9 mouse cellular contexts compared by ENCODE assay signal in genomic region chr10:70245559-70245945, GRCm38 (mm10). TPM values are rescaled to one million over a fixed set of nuclear protein-coding genes. Genes with fewer than 3 reads are reported as not detected.
DNase-seq lines count a peak whose midpoint lies in the region; ATAC-seq and TF ChIP-seq lines count a peak whose summit lies in the region.
"Had no signal": no experiment of that assay in that cellular context is flagged by ENCODE, and none has a peak within 500 bp of the region (broad histone marks: within the 10 kb centered on the region; RNA-seq: fewer than 3 reads in every experiment).

No protein-coding gene starts in this region.

- H3K27me3 ChIP-seq in heart, embryonic 12.5 days (replicated peaks) = peaks cover 21% of the 10 kb centered on the region; the same call in 1 of the 2 replicates
- H3K27me3 ChIP-seq in embryonic facial prominence, embryonic 15.5 days = peaks cover 32% of the 10 kb centered on the region
- peaks cover 22% of the 10 kb centered on the region for H3K27me3 ChIP-seq in intestine, embryonic 14.5 days (replicated peaks; ENCODE audit: control insufficient read depth, insufficient read depth, low read length)
- peaks cover 26% of the 10 kb centered on the region for H3K27me3 ChIP-seq in myocyte (ENCODE audit: control insufficient read depth, insufficient read depth, insufficient read length)

- H3K4me3 ChIP-seq in heart, embryonic 12.5 days = peak overlapping the region; percentile 71
- H3K4me3 ChIP-seq in embryonic facial prominence, embryonic 15.5 days (replicated peaks) = peak overlapping the region; percentile 58
- peak overlapping the region; percentile 63 for H3K4me3 ChIP-seq in intestine, embryonic 14.5 days (ENCODE audit: low read depth, low read length)
- no peak overlapping the region for H3K4me3 ChIP-seq in myocyte

- no peaks in the 10 kb centered on the region for H3K79me2 ChIP-seq in myocyte (ENCODE audit: control insufficient read depth, insufficient read depth)

- H3K4me2 ChIP-seq in heart, embryonic 12.5 days = peak overlapping the region; percentile 96
- peak overlapping the region; percentile 95 for H3K4me2 ChIP-seq in embryonic facial prominence, embryonic 15.5 days (replicated peaks)
- H3K4me2 ChIP-seq in intestine, embryonic 14.5 days (ENCODE audit: low read length) = peak overlapping the region; percentile 80
- H3K4me2 ChIP-seq in myocyte (ENCODE audit: low read depth) = peak overlapping the region; percentile 58

- peak overlapping the region; percentile 74 for H3K9ac ChIP-seq in heart, embryonic 12.5 days
- peak overlapping the region; percentile 48 for H3K9ac ChIP-seq in embryonic facial prominence, embryonic 15.5 days
- H3K9ac ChIP-seq in intestine, embryonic 14.5 days (ENCODE audit: low read length) = peak overlapping the region; percentile 63

- H3K4me1 ChIP-seq in heart, embryonic 12.5 days (replicated peaks) = peaks cover 13% of the 10 kb centered on the region; the same call in 1 of the 2 replicates
- peaks cover 18% of the 10 kb centered on the region for H3K4me1 ChIP-seq in embryonic facial prominence, embryonic 15.5 days
- H3K4me1 ChIP-seq in intestine, embryonic 14.5 days (replicated peaks; ENCODE audit: control insufficient read depth, insufficient read depth, low read length) = 0 out of 2 replicates have a peak, but pooled peaks cover 10% of the 10 kb centered on the region

- DNase-seq in heart, adult 9 months (ENCODE audit: low spot score in 2 of 2) = no peak
- peak; percentile 52 for DNase-seq in R1 (ENCODE audit: low read depth, low spot score)
- no peak for DNase-seq in intestine, embryonic 14.5 days (ENCODE audit: low spot score)
- no peak for DNase-seq in Muller cell, postnatal 12 days (ENCODE audit: inconsistent ontology term)

- no peak for TF ChIP-seq POLR2A in myocyte (IDR thresholded peaks at IDR 0.05; ENCODE audit: insufficient read length, low read depth)

- H3K36me3 ChIP-seq in heart, embryonic 12.5 days = no peaks in the 10 kb centered on the region
- no peaks in the 10 kb centered on the region for H3K36me3 ChIP-seq in embryonic facial prominence, embryonic 15.5 days
- no peaks in the 10 kb centered on the region for H3K36me3 ChIP-seq in intestine, embryonic 14.5 days (ENCODE audit: control insufficient read depth, insufficient read depth, low read length)
- H3K36me3 ChIP-seq in myocyte (ENCODE audit: control insufficient read depth, insufficient read depth) = no peaks in the 10 kb centered on the region

- 0% methylated on average over 16 of the region's 16 CpGs for WGBS in heart, embryonic 12.5 days
- 2% methylated on average over 16 of the region's 16 CpGs for WGBS in embryonic facial prominence, embryonic 15.5 days
- 1% methylated on average over 16 of the region's 16 CpGs for WGBS in intestine, embryonic 14.5 days

- H3K27ac ChIP-seq in heart, embryonic 12.5 days (ENCODE audit: poor library complexity, severe bottlenecking) = no peak overlapping the region
- no peak overlapping the region for H3K27ac ChIP-seq in embryonic facial prominence, embryonic 15.5 days (replicated peaks)
- no peak overlapping the region for H3K27ac ChIP-seq in intestine, embryonic 14.5 days (ENCODE audit: low read depth)

- H3K9me3 ChIP-seq in heart, embryonic 12.5 days (replicated peaks) = no peaks in the 10 kb centered on the region
- no peaks in the 10 kb centered on the region for H3K9me3 ChIP-seq in embryonic facial prominence, embryonic 15.5 days (replicated peaks)
- no peaks in the 10 kb centered on the region for H3K9me3 ChIP-seq in intestine, embryonic 14.5 days (ENCODE audit: control insufficient read depth, low read length)

- ATAC-seq in heart, embryonic 12.5 days (ENCODE audit: insufficient number of reproducible peaks, low FRiP score) = no peak
- ATAC-seq in embryonic facial prominence, embryonic 15.5 days (ENCODE audit: insufficient number of reproducible peaks, low FRiP score, low TSS enrichment, low read depth) = no peak
- peak; percentile 45 for ATAC-seq in intestine, embryonic 14.5 days (replicated peaks; ENCODE audit: low FRiP score, low TSS enrichment, low read depth)
- no peak for ATAC-seq in megakaryocyte-erythroid progenitor cell, adult 5-6 weeks (replicated peaks; ENCODE audit: low FRiP score, low TSS enrichment, poor library complexity, severe bottlenecking)

- no peak overlapping the region for H3ac ChIP-seq in myocyte (ENCODE audit: control insufficient read depth, insufficient read length)

TF ChIP-seq in myocyte, 11 proteins besides CTCF, POLR2A, EP300 and RAD21:
- no peak for TF ChIP-seq MAX (IDR thresholded peaks at IDR 0.05; ENCODE audit: low read depth)
- no peak for TF ChIP-seq TCF12 (IDR thresholded peaks at IDR 0.05; ENCODE audit: insufficient read depth, poor library complexity, severe bottlenecking)
- no peak for TF ChIP-seq SRF (IDR thresholded peaks at IDR 0.05; ENCODE audit: control insufficient read depth, insufficient read length, low read depth)
- TF ChIP-seq REST (IDR thresholded peaks at IDR 0.05; ENCODE audit: insufficient read depth, insufficient read length) = no peak
- no peak for TF ChIP-seq TCF3 (IDR thresholded peaks at IDR 0.05; ENCODE audit: insufficient read length, low read depth)
- no peak for TF ChIP-seq CEBPB (IDR thresholded peaks at IDR 0.05; ENCODE audit: insufficient read depth, poor library complexity, severe bottlenecking)
- TF ChIP-seq USF1 (IDR thresholded peaks at IDR 0.05; ENCODE audit: low read depth) = no peak
TF ChIP-seq in myocyte: peak in this region for 0.

RNA-seq across cellular contexts. Expression of gene Slc16a9, which starts 0.7 kb away (rescaled TPM):
- polyA plus RNA-seq in heart, embryonic 12.5 days (2016; fragmentation: Nextera tagmentation; extraction: Ambion mirVana) = 0.82 and 0.98 TPM in 2 replicates
- 1.7 and 2.4 TPM in 2 replicates for polyA plus RNA-seq in embryonic facial prominence, embryonic 15.5 days (2015; fragmentation: Nextera tagmentation; extraction: Ambion mirVana)
- 1.6 and 1.7 TPM in 2 replicates for polyA plus RNA-seq in intestine, embryonic 14.5 days (2014; fragmentation: Nextera tagmentation; extraction: Ambion mirVana)
- polyA plus RNA-seq in myocyte (2012; fragmentation: generic; extraction: Trizol) = 0.04 TPM
- total RNA-seq in megakaryocyte-erythroid progenitor cell, adult 5-6 weeks (2014; fragmentation: Nextera tagmentation) = not detected in 2 replicates
- total RNA-seq in megakaryocyte-erythroid progenitor cell, adult 5-6 weeks (2017) = 0.30 TPM in 1 of 2 replicates, not detected in the other

RNA-seq across cellular contexts. Expression of gene Mrln, which starts 41.1 kb away (rescaled TPM):
- 0.45 and 0.90 TPM in 2 replicates for polyA plus RNA-seq in heart, embryonic 12.5 days (2016; fragmentation: Nextera tagmentation; extraction: Ambion mirVana)
- polyA plus RNA-seq in embryonic facial prominence, embryonic 15.5 days (2015; fragmentation: Nextera tagmentation; extraction: Ambion mirVana) = 23.9 and 30.1 TPM in 2 replicates
- 0.79 and 1.0 TPM in 2 replicates for polyA plus RNA-seq in intestine, embryonic 14.5 days (2014; fragmentation: Nextera tagmentation; extraction: Ambion mirVana)
- 32.8 TPM for polyA plus RNA-seq in myocyte (2012; fragmentation: generic; extraction: Trizol)
- not detected in 2 replicates for total RNA-seq in megakaryocyte-erythroid progenitor cell, adult 5-6 weeks (2014; fragmentation: Nextera tagmentation)
- not detected in 2 replicates for total RNA-seq in megakaryocyte-erythroid progenitor cell, adult 5-6 weeks (2017)
- polyA plus RNA-seq: Patski had no signal

Comparison
In these comparisons a context has a peak if more than half of its experiments do, and no peak if none do; other contexts are left out.
1. RNA of gene Mrln, which starts 41.1 kb away (polyA plus RNA-seq): 32.8 TPM in myocyte (single experiment) and 23.9 to 30.1 TPM in embryonic facial prominence, embryonic 15.5 days; 0.79 to 1.0 TPM in intestine, embryonic 14.5 days and 0.45 to 0.90 TPM in heart, embryonic 12.5 days; every median in the first group is over 10 times any median in the second.
2. Peak in every context shown above with its lines, with median percentiles within 50 percentile points of each other: H3K4me2 ChIP-seq and H3K9ac ChIP-seq.